Mouse (Mus musculus) right cerebral cortex, postnatal 25 days (tissue): Measurements from ENCODE around the gene Nudt15.
"Not testable (repeated sequence)": the region's sequence is repeated elsewhere in the genome, so short reads cannot be mapped to it uniquely, and the experiment has no call there.

Experiments used
- DNase-seq: peaks from one replicate; pipeline ENCODE4 v3.0.0; 2022

Gene Nudt15

GRCm38 (mm10) chr14:73548051-73548450, at the start of gene Nudt15:
Gene Nudt15, minus strand, starts transcription at chr14:73548242.
- no peak for DNase-seq

DNA sequence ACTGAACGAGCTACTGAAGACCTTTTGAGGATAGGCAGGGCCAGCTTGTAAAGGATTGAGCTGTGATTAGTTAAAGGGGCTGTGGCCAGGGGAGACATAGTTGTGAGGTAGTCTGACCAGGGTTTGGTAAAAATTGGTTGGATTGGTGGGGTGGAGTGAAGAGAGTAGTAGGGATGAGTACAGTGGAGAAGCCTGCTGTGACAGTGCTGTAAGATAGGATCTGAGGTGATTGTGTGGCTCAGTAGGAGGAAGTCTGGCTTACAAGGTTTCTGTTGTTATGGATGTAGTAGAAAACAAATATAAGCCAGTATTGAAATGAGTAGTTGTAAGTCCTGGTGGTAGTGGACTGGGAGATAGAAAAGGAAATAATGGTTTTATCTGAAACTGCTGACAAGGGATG, 44.1 kb upstream of the Nudt15 start:
- DNase-seq = no peak

DNA sequence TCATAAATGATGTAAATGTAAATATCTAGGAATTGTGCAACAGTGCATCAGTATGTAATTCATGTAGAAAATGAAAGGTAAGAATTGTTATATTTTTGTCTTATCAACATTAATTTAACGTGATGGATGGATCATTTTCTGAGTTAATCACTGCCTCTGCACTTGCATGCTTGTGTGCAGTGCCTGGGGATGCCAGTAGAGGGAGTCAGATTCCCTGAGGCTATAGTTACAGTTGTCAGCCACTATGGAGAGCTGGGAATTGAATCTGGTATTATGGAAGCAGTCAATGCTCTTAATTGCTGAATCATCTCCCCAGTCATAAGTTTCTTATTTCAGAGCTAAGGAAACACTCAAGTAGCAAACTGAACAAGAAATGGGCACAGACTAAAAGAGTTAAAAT, 40.0 kb upstream of the Nudt15 start:
- no peak for DNase-seq

- no peak for DNase-seq
These were observed 28.3 kb upstream of the Nudt15 start for GRCm38 (mm10) chr14:73576336-73576735.

GRCm38 (mm10) chr14:73574053-73574452, 26.0 kb upstream of the Nudt15 start:
- no peak for DNase-seq

GRCm38 (mm10) chr14:73571143-73571542, 23.1 kb upstream of the Nudt15 start:
- no peak for DNase-seq

GRCm38 (mm10) chr14:73569831-73570230, 21.8 kb upstream of the Nudt15 start:
- DNase-seq = not testable (repeated sequence)

- no peak for DNase-seq
These were observed 5.2 kb upstream of the Nudt15 start for GRCm38 (mm10) chr14:73553122-73553696.

DNA sequence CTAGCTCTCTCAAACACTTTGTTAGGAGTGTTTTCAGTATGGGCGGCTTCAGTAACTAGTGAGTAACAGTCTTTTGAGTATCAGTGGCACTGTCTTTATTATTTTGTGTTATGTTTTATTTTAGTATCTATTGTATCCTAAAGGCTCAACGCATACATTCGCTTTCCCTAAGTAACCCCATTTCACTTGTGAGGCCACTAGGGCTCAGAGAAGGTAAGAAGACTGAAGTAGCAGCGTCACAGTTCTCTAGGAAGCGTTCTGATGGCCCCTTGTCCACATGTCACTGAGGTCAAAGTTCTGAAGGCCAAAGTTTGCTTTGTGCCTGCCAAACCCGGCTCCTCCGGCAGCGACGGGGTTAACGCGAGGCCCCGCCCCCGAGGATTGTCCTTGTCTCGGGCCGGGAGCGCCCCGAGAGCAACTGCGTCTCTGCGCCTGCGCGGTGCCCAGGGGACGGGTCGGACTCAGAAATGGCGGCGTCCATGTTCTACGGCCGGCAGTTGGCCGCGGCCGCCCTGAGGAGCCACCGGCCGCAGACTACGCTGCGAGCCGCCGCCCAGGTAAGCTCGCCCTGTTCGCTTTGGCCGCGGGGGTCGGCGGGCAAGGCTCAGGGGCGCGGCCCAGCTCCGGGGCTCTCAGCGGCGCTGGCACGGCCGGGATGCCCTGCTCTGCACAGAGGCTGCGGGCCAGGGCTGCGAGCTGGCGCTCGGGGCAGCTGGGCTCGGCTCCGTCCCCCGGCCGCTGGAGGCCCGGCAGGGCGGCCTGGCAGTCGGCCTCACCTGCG, 4.5 kb upstream of the Nudt15 start:
- peak; percentile 92 for DNase-seq

- no peak for DNase-seq
These were observed 3.1 kb upstream of the Nudt15 start for GRCm38 (mm10) chr14:73551164-73551563.

DNA sequence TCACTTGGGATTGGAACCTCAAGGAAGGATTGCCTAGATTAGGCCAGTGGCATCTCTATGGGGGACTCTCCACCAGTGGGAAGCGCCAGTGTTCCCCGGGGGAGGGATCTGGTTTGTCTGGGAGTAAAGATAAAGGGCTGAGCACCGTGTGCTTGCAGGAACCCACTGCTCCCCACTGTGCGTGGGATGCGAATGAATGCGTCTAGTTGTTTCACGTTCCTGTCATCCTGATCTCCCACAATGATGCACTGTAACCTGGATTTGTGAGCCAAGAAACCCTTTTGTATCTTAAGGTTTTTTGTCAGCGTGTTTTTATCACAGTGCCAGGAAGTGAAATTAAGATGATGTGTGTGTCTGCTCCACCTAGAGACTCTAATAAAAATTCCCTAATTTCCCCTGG, 2.7 kb upstream of the Nudt15 start:
- no peak for DNase-seq

DNA sequence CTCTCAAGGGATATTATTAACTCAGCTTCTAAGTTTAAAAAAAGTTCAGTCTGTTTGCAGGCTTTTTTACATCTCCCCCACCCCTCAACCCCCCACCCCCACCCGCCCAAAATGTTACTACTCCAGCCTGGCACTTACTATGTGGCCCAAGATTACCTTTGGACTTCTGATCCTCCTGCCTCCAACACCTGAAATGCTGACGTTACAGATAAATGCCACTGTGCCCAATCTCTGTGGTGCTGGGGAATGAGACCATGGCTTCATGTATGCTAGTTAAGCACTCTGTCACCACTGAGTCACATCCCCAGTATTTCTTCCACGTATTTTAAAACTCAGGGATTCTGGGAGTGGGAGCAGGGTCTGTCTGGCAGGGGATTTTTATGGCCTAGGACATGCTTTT, 2.2 kb upstream of the Nudt15 start:
- no peak for DNase-seq

DNA sequence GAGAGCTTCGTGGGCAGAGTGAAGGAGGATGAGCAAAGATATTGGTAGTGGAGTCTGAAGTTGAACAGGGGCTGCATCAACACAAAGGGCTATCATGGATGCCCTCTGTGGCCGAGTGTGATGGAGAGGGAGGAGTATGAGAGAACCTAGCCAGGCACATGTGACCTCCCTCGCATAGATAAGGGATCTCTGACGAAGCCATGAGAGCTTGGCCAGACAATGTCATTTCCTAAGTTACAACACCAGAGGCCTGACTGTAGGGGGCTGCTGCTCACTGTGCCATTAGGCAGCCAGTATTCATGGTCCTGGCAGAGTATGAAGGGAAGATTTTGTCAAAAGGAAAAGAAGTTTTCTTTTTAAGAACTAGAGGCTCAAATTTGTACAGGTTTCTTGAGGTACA, 1.0 kb downstream of the Nudt15 start:
- DNase-seq = no peak

DNA sequence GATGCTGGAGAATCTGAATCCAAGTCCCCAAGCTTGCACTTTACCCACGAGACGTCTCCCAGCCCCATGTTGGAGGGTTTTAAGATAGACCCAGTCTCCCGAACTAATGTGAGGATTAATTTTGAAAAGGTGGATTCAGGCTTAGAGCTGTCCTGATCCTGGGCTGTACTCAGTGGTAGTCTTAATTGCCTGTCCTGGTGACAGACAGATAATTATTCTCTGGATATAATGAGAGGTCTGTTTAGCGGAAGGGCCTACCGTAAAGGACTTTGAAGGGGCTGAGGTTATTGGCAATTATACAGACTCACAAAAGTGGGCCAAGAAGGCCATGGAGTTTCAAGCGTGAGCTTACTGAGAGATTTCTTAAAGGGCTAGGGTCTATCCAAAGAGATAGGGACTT, 4.3 kb downstream of the Nudt15 start:
- DNase-seq = no peak

DNA sequence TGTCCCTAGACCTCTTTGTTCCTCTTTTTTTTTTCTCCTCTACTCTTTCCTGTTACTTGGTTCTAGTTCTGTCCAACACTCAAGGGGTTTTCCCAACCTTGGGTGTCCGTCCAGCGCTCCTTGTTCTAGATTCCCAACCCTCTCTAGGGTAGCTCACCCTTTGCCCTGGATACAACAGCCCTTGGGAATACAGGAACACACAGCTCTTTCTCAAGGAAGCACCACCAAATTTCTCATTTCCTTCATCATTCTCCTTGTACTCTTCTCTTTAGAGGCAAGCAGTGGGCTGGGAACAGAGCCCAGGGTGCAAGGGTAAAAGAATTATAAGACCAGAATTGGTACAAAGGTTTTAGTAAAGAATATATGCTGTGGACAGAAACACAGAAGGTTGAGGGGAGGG, 12.4 kb downstream of the Nudt15 start:
- no peak for DNase-seq

GRCm38 (mm10) chr14:73533755-73534465, 14.1 kb downstream of the Nudt15 start:
- DNase-seq = no peak

DNA sequence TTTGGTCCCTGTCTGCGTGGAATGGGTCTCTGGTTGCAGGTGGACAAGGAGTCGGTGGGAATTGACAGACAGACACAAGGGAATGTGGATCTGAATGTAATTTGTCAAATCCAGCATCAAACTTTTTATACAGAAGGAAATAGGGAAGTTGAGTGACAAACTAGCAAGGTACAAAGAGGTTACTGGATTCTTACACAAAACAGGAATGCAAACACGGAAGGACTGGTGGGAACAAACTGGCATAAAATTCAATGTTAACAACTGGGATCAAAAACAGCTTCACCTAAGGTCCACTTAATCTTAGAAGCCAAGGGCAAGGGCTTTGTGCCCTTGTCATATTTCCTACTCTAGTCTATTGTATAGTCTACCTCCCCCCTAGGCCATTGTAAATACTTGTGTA, 19.4 kb downstream of the Nudt15 start:
- DNase-seq = not testable (repeated sequence)

DNA sequence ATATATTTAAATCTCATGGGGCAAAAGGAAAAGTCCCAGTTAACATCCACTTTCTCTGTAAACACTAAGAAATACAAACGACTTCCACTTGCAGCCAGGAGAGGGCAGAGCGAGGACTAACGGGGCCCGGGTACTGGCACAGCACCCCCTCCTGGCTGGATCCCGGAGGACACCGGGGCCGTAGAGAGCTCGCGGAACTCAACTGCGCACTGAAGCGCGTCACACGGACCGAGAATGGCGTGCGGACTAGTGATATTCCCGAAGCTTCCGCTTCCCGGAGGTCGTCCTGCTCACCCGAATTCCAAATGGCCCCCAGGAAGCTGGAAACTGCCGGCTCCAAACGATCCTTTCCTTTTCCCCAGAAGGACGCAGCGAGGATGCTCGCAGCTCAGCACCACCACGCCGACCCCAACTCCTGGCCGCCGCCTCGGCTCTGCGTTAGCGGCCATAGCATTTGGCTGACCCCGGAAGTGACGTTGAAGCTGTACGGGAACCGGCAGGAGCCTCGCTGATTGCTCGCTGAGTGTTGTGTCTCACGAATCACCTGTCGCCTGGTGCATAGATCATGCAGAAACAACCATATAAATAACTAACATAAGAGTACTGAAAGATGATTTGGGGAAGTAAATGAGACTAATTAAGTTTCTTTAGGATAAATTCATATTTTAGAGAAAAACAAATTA, 23.1 kb downstream of the Nudt15 start, which contains the start of gene Sucla2:
TSS of gene Sucla2 (plus strand) at position 554 of the 683 bp plus-strand sequence.
- peak; percentile 95 for DNase-seq

- DNase-seq = no peak
These were observed 23.9 kb downstream of the Nudt15 start for GRCm38 (mm10) chr14:73524136-73524535.

DNA sequence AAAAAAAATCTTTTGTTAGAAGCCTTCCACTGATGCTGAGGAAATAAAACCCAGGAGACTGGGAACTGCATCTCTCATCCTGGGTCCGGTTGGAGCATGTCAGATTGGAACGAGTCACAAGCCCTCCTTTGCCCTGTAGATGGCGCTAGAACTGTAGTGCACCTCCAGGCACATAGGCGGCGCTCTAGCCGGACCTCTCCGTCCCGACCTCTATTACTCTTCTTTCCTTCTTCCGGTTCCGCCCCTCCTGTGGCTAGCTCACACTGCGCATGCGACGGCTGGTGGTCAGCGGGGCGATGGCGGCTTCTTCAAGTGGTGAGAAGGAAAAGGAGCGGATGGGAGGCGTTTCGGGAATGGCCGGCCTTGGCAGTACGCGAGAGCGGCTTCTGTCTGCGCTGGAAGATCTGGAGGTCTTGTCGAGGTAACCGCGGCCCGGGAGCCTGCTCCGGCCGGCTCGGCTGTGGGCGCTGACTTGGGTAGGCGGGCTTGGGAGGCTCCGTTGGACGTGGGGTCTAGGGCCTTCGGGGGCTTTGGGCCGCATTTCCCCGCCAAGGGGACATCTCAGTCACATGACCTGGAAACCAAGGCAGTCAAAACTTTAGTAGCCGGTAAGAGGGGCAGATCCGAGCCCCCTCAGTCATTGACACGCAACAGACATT, 38.1 kb downstream of the Nudt15 start, which contains the start of gene Med4:
TSS of gene Med4 (plus strand) at position 261 of the 659 bp plus-strand sequence.
- peak; percentile 91 for DNase-seq

DNA sequence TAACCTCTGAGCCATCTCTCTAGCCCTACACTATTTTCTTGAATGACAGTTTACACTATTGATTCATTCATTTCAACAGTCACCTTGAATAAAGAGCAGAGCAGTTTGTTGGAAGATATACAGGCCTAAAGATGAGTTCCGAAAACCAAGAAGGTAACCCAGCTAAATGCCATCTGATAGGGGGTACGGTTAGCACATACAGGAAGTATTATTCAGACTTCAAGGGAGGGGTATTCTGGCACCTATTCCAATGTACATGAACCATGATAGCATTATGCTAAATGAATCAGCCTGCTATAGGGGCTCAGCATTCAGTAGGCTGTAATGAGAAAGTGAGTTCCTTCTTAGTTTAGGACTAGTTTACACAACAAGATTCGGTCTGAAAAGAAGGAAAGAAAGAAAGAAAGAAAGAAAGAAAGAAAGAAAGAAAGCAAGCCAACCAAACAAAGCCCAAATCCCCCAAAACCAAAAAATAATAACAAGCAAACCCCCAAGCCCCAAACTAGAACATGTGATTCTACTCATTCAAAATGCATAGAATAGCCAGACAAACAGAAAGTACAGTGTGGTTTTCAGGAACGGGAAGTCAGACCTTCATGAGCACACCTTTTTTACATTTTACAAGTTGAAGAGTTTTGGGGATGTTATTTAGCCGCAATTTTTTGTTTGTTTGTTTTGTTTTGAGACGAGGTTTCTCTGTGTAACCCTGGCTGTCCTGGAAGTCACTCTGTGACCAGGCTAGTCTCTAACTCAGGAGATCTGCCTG, 39.2 kb downstream of the Nudt15 start:
- DNase-seq = no peak
